Mouse (Mus musculus) testis, adult 2 months (tissue): ENCODE results near the gene P4ha1.

Source experiments
- CTCF ChIP-seq: fragments of 200-500 bp; IDR thresholded peaks from 2 replicates; pipeline ENCODE4 v1.5.1; 2012; ENCODE audit warnings: low read depth, mild to moderate bottlenecking, inconsistent platforms, low read length, moderate library complexity; ENCODE audit not compliant: control insufficient read depth, insufficient read depth, insufficient replicate concordance
- POLR2A ChIP-seq: fragments of 200-500 bp; IDR thresholded peaks from 2 replicates; pipeline ENCODE4 v1.6.1; 2012; ENCODE audit warnings: low read depth, mild to moderate bottlenecking, inconsistent platforms, low read length, moderate library complexity; ENCODE audit not compliant: control insufficient read depth

DNA sequence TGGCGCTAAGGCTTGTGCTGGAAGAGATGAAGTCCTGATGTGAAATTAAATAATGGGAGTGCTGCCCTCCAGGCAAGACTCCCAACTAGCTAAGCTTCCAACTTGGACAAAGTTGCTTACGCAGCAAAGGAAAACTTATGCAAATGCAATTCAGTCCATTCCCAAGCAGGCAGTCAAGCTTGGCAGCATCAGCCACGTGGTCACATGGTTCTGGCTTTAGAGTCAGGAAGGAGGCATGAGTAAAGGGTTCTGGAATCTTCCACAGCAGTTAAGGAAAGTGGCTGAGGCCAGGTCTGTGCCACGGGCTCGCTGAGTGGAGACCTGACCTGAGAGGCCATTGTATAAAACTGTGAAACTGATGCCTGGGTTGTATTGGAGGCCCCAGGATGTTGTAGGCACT is 37.6 kb upstream of the P4ha1 start:
- TF ChIP-seq CTCF (no peak), POLR2A (no peak)
